Mouse (Mus musculus): ENCODE results near the gene Lrba.

- TF ChIP-seq POLR2A (IDR thresholded peaks at IDR 0.05; ENCODE audit: extremely low read depth, insufficient read depth, low read length) = no peak
- TF ChIP-seq CTCF (IDR thresholded peaks at IDR 0.05; ENCODE audit: extremely low read depth, insufficient read depth, low read length) = no peak
Observed at GRCm38 (mm10) chr3:86385047-86385446, 160.6 kb downstream of the Lrba start.
